Mouse (Mus musculus) v-Abl transformed pro-B cells (cell line): ENCODE measurements around the gene Hspb9.

Experiments used
- in situ Hi-C, 2 experiments: fragments of 400-800 bp; cut with MboI; formaldehyde crosslinking; loops; one replicate each; pipeline ENCODE4 v1.15.1; 2025; ENCODE audit not compliant: unreplicated experiment in 2 of 2

The Hspb9 gene

GRCm38 (mm10) chr11:100754021-100754692, 40.5 kb downstream of the Hspb9 start:
- in situ Hi-C loops = loop anchor here (5.0 to 25.0 kb wide), 2 partner anchors 37 to 108 kb away; partner anchors contain the start of genes Stat5a (in 1 of the 2) and Stat5b (in 1 of the 2)

- in situ Hi-C loops = loop anchor here (5.0 to 25.0 kb wide), 2 partner anchors 37 to 108 kb away; partner anchors contain the start of genes Stat5a (in 1 of the 2) and Stat5b (in 1 of the 2)
These were observed 41.0 kb downstream of the Hspb9 start for GRCm38 (mm10) chr11:100754693-100755057.

DNA sequence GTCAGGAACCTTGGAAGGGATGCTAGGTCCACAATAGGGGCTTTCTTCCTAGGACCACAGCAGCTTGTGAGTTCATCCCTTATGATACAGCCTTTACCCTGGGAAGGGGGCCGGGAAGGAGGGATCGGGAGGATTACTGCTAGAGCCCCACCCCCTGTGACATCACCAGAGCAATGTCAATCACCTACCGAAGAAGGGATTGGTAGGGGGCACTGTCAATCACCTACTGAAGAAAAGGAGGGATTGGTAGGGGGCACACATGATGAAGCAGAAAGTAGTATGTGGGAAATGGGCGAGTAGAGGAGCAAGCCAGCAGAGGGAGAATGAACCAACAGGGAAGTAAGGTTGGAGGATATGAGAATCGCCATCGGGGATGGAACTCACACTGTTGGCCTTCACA, 42.8 kb downstream of the Hspb9 start:
- in situ Hi-C loops = loop anchor here in 1 of 2 experiments (25.0 kb wide), 1 partner anchor 106 kb away; the partner anchor contains the start of genes Stat5a and Stat5b

- in situ Hi-C loops = loop anchor here in 1 of 2 experiments (25.0 kb wide), 1 partner anchor 105 kb away; the partner anchor contains the start of genes Stat5a and Stat5b
These were observed 43.9 kb downstream of the Hspb9 start for GRCm38 (mm10) chr11:100757566-100757965.

- in situ Hi-C loops = loop anchor here in 1 of 2 experiments (25.0 kb wide), 1 partner anchor 103 kb away; the partner anchor contains the start of genes Stat5a and Stat5b
These were observed 45.3 kb downstream of the Hspb9 start for GRCm38 (mm10) chr11:100758707-100759610.

DNA sequence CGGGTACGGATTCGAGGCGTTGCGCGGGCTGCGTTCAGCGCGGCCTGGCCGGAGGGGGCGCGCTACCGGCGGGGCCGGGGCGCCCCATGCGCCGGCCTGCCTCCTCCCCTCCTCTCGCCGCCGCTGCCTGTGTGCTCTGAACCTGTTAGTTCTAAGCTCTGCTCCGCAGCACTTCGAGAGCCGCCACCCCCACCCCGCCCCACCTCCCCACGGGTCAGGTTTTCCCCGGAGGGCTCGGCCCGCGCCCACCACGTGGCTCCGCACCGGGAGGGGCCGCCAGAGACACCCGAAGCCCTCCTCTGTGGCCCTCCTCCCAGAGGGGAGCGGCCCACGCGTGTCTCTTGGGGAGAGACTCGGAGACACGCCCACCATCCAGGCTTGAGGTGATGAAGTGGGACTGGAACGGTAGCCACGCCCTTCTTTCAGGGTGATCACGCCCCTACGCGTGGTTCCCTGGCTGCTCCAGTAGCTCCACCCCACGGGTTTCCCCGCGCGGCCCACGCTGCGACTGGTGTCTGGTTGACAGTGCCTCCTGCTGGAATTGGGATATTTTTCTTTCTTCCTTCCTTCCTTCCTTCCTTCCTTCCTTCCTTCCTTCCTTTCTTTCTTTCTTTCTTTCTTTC, 46.1 kb downstream of the Hspb9 start, which contains the start of gene Kcnh4:
Gene Kcnh4, minus strand, starts transcription at position 332 of the 623 bp plus-strand sequence.
- in situ Hi-C loops = loop anchor here in 1 of 2 experiments (5.0 to 25.0 kb wide), 2 partner anchors 42 to 103 kb away; partner anchors contain the start of genes Stat5a and Stat5b

DNA sequence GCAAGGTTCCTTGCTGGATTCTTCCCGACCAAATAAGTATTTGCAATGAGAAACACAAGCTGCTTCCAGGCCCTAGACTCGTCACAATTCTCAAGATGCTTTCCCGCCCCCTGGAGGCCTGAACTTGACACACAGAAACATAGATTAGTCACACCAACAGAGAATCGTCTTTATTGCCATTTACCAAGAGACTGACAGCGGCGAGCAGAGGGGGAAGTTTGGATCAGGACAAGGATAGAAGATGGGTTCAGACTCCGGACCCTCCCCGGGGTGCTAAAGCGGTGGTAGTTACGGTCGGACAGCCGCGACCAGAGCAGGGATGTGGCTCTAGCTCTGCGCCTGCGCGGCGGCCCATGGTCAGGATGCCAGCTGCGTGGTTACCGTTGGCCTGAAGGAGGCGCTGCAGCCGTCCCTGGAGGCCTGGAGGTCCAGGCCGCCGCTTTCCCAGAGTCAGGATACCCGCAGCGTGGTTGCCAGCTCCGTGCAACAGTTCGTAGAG, 47.9 kb downstream of the Hspb9 start:
- in situ Hi-C loops = loop anchor here in 1 of 2 experiments (5.0 to 25.0 kb wide), 2 partner anchors 44 to 101 kb away; partner anchors contain the start of genes Stat5a and Stat5b

GRCm38 (mm10) chr11:100762831-100763230, 49.2 kb downstream of the Hspb9 start, which contains the start of gene Hcrt:
Gene Hcrt, minus strand, starts transcription at chr11:100762931.
- in situ Hi-C loops = loop anchor here in 1 of 2 experiments (5.0 to 25.0 kb wide), 2 partner anchors 46 to 99 kb away; partner anchors contain the start of genes Stat5a and Stat5b
